Mouse (Mus musculus): ENCODE measurements at regions not wholly inside any gene's neighbourhood (a gene's known extent, or its start where the extent isn't known, plus 50 kb on each side); places are given as distances from the start of the nearest gene placed in this dataset.

DNA sequence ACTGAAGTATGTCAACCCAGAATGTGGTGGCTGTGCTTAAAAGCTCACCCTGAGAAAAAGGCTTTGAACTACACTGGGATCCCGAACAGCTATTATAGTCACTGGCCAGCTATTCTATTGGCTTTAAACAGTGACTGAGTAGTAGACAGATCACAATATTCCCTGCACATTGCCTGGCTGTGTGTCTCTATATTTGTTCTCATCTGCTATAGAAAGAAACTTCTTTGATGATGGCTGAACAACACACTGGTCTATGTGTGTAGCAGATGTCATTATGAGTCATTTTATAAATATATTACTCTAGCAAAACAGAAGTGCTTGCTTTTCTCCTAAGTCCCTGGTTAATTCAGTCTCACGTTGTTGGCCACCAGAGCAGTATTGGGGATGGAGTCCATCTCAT, 152.1 kb upstream of the Slco6d1 start:
- no peak for DNase-seq

DNA sequence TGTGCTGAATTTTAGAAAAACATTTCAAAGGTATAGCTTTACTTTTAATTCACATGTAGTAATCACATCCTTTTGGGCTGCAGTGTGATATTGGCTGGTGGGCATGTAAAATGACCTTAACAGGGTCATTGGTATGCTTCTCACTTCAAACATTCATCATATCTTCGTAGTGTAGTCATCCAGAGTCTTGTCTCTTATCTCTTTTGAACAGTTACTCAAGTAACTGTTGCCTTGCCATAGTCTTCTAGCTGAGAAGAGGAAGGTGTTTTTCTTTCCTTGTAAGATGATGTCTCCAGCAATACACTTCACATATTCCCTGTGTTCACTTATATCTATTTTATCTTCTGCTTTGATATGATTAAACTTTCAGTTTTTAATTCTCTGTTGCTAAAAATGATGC, 150.7 kb upstream of the Slco6d1 start:
- DNase-seq: no peak

DNA sequence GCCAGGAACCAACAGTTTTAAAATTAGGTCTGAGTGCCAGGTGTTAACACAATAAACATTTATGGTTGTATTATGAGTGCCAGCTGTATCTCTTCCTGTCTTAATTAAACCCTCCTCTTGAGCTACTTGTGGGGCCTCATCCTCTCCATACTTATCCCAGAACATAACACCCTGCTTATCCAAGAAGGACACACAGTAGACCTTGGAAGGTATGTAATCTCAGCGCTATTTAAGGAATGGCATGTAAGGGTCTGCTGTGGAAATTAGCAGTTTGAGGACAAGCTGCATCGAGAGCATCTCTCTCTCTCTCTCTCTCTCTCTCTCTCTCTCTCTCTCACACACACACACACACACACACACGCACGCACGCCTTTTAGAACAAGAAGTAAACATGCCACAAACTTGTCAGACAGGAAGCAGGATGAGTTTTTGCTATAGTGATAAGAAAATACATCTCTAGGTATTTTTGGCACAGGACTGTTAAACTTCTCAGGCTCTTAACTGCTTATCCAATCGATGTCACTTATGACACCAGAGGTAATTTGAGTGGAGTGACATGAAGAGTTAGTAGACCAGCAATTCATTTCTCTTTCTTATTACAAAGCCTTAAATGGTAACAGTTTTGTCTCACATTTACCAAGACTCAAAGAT, 146.8 kb upstream of the Slco6d1 start:
- DNase-seq: no peak

DNA sequence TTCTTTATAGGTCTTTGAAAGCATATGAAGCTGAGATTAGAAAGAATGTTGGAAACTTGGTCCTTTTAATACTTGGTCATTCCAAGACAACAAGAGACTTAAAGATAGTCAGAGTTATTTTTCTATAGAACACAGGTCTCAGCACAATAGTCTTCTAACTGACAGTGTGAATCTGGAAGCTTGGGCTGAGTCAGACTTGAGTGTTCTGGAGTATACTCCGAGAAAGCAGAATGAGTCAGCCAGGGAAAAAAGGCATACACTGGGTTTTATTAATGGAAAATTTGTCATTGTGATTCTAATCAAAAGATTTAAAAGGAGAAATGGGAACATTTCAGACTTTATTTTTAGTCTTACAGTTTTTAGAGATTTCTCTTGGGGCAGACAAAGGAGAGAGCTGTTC, 145.4 kb upstream of the Slco6d1 start:
- DNase-seq: no peak

- DNase-seq: no peak
These were observed 141.4 kb upstream of the Slco6d1 start for GRCm38 (mm10) chr1:98279446-98280048.

DNA sequence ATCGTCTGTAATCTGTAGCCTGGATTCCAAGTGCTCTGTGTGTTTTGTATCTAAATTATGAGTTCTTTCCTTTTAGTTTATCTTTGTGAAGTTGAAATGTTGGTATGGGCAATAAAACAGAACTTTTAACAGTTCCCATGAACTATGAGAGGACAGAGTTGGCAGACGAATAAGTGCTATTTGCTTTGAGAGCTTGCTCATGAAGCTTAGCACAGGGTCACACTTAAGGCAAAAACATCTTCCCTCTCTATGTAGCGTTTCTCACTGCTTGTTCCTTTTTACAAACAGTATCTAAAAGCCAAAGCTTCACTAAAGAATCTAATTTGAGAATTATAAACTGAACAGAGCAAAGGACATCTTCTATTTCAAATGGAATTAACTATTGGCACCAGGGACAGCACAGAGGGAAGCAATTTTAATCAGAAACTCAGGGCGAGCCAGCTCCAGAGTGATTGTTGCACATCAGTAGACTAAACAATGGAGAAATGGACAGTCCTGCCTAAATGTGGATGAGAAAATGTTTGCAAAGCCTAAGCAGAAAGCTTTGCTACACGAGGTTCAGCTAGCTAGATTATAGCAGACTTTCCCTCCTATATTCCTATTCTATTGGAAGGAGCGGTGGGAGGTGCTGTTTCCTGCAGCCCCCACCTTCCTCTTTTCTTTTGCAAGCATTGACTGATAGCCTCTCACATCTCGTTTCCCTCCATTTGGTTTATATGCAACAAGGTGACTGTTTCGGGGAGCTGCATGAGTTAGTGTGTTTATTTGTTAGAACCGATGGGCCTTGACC, 140.5 kb upstream of the Slco6d1 start:
- no peak for DNase-seq

DNA sequence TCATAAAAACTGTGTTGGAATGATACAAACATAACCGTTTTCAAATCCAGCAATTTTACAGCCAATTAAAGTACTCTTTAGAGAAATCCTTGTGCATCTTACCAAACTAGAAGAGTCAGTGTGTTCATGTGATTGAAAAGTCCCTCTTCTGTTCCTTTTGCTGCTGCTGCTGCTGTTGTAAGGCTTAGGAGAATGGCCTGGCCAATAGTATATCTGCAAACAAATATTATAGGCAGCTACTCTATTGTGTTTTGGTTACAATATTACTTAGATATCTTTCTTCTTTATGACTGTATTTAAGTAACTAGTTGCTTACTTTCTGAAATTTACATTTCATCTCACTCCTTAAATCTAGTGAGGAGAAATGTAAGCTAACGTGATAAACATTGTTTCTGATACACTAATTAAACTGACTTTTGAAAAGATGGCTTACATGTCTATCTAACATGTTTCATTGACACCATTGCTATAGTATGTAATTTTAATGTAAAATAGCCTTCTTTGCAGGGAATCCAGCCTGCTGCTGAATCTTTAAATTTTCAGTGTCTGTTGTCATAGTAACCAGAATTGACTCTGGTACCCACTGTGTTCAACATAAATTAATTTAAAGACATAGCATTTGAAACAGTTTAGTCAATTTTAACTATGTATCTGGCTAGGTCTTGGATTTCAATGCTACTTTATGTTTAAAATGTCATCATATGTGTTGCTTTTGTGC, 139.7 kb upstream of the Slco6d1 start:
- no peak for DNase-seq

GRCm38 (mm10) chr1:98281771-98282149, 139.2 kb upstream of the Slco6d1 start:
- DNase-seq: no peak

DNA sequence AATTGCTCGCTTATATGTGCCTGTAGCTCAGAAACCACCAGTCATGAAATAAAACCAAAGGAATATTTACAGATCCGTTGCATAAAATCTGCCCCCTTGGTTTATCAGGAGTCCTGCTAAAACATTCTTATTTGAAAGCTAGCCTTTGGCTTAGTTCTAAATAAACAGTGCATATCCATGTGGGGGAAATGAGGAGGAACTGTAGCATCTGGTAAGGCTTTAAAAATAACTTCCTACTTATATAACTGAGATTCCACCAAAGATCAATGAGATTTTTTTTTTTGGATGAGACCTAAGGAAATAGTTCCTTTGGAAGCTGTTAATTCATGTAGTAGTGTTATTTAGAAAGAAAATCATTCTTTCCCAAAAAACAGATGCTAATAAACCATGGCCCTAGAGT, 117.8 kb upstream of the Slco6d1 start:
- DNase-seq: no peak

- no peak for DNase-seq
These were observed 114.6 kb upstream of the Slco6d1 start for GRCm38 (mm10) chr1:98306363-98306762.

DNA sequence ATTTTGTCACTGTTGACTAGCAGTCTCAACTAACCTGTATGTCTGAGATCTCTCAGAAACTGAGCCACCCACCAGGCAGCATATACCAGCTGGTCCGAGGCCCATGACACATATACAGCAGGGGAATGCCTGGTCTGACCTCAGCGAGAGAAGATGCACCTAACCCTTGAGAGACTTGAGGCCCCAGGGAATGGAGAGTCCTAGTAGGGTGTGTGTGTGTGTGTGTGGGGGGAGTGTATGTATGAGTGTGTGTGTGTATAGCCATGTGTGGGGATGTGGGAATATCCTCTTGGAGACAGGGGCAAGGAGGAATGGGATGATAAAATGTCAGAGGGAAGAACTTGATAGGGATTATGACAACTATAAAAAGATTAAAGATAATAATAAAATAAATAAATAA, 113.4 kb upstream of the Slco6d1 start:
- DNase-seq: no peak

GRCm38 (mm10) chr1:98309894-98310293, 111.0 kb upstream of the Slco6d1 start:
- no peak for DNase-seq

DNA sequence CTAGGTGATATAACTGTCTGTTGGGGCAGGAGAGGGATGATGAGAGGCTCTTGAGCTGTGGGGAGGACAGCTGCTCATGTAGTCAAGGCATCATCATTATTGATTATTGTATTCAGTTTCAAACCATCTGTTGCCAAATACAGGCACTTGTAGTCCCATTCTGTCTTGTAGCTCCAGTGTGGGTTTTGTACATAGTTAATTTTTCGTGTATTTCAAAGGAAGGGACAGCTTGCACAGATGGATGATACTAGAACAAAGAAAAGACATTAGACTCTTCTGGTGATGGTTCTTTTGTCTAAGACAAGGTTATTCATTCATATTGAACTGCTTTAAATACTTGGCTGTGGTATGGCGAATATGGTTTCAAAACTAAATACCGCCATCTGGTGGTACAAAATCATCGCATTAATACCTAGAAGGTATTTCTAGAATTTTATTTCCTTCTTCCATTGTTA, 70.8 kb upstream of the Slco6d1 start:
- peak; percentile 4 for DNase-seq

DNA sequence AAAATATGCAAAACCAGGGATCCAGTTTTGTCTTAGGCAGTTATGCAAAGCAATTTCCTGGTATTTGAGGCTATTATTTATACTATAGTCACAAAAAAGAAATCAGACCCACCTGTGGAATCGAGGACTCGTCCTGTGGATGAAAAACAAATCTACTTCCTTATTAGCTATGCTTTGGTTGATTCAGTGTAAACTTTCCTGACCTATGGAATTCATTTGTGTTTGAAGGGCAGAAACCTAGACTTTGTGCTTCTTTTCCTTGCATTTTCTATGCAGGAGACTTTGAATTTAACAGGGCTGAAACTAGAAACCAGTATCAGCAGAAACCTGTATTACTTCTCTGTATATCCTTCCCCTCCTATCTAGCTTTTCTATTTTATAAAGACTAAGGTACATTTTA, 70.2 kb upstream of the Slco6d1 start:
- DNase-seq: no peak

GRCm38 (mm10) chr1:98351530-98351929, 69.4 kb upstream of the Slco6d1 start:
- no peak for DNase-seq
